Mouse (Mus musculus): ENCODE measurements around the gene Mcl1. TPM values are rescaled to one million over a fixed set of nuclear protein-coding genes. Genes with fewer than 3 reads are reported as not detected.
"Not testable (repeated sequence)": the region's sequence is repeated elsewhere in the genome, so short reads cannot be mapped to it uniquely, and the experiment has no call there.

Mcl1 gene
- total RNA-seq, 2 experiments from 2014 or later = 49.6 to 55.2 TPM

GRCm38 (mm10) chr3:95663969-95664608 is 5.5 kb downstream of the Mcl1 start:
- Histone ChIP-seq H3K27ac (no peak overlapping the region), H3K4me3 (no peak overlapping the region)
- no peak for DNase-seq (ENCODE audit: low spot score in 2 of 2)
- TF ChIP-seq CTCF (conservative IDR thresholded peaks at IDR 0.05) = no peak

- no peak overlapping the region for H3K4me3 ChIP-seq
- TF ChIP-seq CTCF (conservative IDR thresholded peaks at IDR 0.05) = no peak
- DNase-seq (ENCODE audit: low spot score in 2 of 2) = no peak
- H3K27ac ChIP-seq = no peak overlapping the region
These were observed 6.4 kb downstream of the Mcl1 start for GRCm38 (mm10) chr3:95664940-95665352.

GRCm38 (mm10) chr3:95666124-95666844 is 7.7 kb downstream of the Mcl1 start:
- no peak for DNase-seq (ENCODE audit: low spot score in 2 of 2)
- H3K4me3 ChIP-seq = no peak overlapping the region
- H3K27ac ChIP-seq = no peak overlapping the region
- TF ChIP-seq CTCF (conservative IDR thresholded peaks at IDR 0.05) = no peak

DNA sequence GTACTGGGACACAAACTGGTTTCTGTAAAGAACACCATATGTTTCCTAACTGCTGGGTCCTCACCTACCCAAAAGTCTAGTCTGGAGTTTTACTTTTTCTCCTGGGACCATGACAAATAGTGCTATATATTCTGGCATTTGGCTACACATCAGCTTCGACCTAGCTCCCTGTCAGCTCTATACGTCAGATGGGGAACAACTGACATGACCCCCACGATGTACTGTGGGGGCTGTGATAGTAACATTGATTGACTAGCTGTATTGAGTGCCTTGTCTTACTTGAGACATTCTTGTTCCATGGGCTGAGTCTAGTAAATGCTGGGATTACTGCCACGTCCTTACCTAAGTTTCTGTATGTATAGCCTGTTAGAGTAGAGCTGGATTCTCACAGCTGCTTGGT is 8.9 kb downstream of the Mcl1 start:
- peak overlapping the region; percentile 11; the same call in 1 of the 2 replicates for H3K4me3 ChIP-seq
- no peak for TF ChIP-seq CTCF (conservative IDR thresholded peaks at IDR 0.05)
- peak overlapping the region; percentile 82 for H3K27ac ChIP-seq
- DNase-seq (ENCODE audit: low spot score in 2 of 2) = no peak

DNA sequence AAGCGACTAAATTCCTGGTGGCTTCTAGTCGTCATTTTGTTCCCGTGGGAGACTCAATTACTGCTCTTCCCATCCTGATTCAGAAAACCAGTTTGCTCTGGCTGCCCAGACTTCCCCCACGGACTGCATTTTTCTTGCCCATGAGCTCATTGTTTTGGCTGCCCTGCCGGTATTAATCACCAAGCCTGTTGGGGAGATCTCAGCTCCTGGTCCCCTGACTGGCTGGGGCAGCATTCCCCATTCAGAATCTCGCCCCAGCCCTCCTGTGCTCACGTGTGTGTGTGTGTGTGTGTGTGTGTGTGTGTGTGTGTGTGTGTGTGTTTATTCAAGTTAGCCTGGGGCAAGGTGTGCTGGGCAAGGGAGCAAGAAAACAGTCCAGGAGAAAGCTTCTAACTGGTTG is 9.4 kb downstream of the Mcl1 start:
- peak overlapping the region; percentile 11; the same call in 1 of the 2 replicates for H3K4me3 ChIP-seq
- DNase-seq (ENCODE audit: low spot score in 2 of 2) = peak; percentile 23 to 39
- no peak for TF ChIP-seq CTCF (conservative IDR thresholded peaks at IDR 0.05)
- peak overlapping the region; percentile 82 for H3K27ac ChIP-seq

- TF ChIP-seq CTCF (conservative IDR thresholded peaks at IDR 0.05) = no peak
- DNase-seq (ENCODE audit: low spot score in 2 of 2) = no peak
- no peak overlapping the region for H3K4me3 ChIP-seq
- peak overlapping the region; percentile 74 for H3K27ac ChIP-seq
These were observed 10.2 kb downstream of the Mcl1 start for GRCm38 (mm10) chr3:95668589-95669308.

DNA sequence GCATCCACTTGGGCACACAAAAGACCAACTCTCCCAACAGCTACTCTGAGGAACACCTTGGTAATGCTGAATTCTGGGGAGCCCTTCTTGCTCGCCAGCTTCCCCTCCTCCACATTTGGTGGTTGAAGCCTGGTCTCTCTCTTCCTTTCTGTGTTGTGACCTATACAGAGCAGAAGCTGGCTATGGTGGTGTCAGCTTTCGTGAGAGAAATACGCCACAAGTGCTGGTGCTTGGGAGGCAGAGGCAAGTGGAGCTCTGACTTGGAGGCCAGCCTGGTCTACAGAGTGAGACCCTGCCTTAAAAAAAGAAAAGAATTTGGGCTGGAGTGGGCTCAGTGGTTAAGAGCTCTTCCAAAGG is 10.7 kb downstream of the Mcl1 start:
- H3K4me3 ChIP-seq = no peak overlapping the region
- no peak for DNase-seq (ENCODE audit: low spot score in 2 of 2)
- TF ChIP-seq CTCF (conservative IDR thresholded peaks at IDR 0.05) = no peak
- 0 out of 2 replicates have a peak overlapping the region, but pooled peaks have one; percentile 14 for H3K27ac ChIP-seq

GRCm38 (mm10) chr3:95670419-95670818 is 11.8 kb downstream of the Mcl1 start:
- not testable (repeated sequence) for H3K4me3 ChIP-seq; DNase-seq (ENCODE audit: low spot score in 2 of 2); H3K27ac ChIP-seq
- TF ChIP-seq CTCF (conservative IDR thresholded peaks at IDR 0.05) = peak; percentile 62

DNA sequence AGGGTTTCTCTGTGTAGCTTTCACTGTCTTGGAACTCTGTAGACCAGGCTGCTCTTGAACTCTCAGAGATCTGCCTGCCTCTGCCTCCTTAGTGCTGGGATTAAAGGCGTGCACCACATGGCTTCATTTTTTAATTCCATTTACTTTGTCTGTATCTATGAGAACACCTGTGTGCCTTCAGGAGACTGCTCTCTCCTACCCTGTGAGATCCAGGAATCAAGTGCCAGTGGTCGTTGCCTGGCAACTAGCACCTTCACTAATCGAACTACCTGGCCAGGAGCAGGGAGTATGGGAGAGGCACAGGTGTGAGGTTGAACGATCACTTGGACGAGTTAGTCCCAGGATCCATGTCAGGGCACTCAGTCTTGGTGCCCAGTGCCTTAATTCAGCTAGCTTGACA is 12.6 kb downstream of the Mcl1 start:
- Histone ChIP-seq H3K4me3 (no peak overlapping the region), H3K27ac (no peak overlapping the region)
- no peak for TF ChIP-seq CTCF (conservative IDR thresholded peaks at IDR 0.05)
- no peak for DNase-seq (ENCODE audit: low spot score in 2 of 2)

DNA sequence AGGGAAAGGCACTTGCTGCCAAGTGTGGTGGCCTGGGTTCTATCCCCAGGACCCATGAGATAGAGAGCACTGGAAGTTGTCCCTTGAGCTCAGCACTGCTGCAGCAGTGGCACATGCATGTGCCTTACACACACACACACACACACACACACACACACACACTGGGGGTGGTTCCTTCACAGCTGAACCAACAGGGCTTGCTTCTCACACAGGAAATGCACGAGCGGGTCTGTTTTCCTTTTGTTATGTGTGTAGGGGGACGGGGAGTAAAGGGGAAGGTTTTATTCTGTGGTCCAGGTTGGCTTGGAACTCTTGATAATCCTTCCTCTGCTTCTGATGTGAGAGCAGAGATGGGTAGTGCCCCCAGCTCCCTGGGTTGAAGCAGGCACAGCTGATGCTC is 13.9 kb downstream of the Mcl1 start:
- no peak for DNase-seq (ENCODE audit: low spot score in 2 of 2)
- Histone ChIP-seq H3K4me3 (no peak overlapping the region), H3K27ac (peak overlapping the region; percentile 83; the same call in 1 of the 2 replicates)
- no peak for TF ChIP-seq CTCF (conservative IDR thresholded peaks at IDR 0.05)

DNA sequence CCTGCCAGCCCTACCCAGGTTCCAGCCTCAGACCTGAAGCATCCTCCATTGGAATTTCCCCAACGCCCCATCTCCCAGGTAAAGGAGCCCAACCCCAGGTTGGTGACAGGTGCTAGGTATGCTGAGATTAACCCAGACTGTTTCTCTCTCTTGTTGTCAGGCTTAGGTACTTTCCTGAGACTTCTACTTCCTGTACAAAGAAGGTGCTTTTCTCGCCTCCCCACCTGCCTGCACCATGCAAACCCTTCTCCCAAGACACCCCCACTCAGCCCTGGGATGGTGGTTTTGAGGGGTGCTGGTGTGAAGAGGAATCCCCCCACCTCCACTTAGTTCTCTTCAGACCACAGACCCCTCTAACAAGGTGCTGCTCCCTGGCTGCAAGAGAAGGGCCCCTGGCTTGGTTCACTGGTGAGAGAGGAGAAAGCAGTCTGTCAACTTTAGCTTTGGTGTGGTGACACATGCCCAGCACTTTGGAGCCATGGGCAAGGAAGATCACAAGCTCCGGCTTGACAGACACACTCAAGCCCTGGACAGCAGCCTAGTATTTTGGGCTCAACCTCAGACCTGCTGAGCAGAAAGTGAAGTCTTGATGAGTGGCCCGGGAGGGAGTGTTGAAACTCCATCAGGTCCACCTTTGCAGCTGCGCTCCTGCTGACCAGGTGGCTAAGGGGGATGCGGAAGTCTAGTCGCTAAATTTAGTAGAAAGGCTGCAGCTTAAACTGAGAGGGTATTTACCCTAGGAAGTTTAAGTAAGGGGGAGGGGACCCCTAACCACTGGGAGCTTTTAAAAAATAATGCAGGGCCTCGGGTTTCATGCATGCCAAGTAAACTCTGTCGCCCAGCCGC is 14.5 kb downstream of the Mcl1 start:
- H3K4me3 ChIP-seq = no peak overlapping the region
- no peak for DNase-seq (ENCODE audit: low spot score in 2 of 2)
- no peak for TF ChIP-seq CTCF (conservative IDR thresholded peaks at IDR 0.05)
- H3K27ac ChIP-seq = peak overlapping the region; percentile 83

DNA sequence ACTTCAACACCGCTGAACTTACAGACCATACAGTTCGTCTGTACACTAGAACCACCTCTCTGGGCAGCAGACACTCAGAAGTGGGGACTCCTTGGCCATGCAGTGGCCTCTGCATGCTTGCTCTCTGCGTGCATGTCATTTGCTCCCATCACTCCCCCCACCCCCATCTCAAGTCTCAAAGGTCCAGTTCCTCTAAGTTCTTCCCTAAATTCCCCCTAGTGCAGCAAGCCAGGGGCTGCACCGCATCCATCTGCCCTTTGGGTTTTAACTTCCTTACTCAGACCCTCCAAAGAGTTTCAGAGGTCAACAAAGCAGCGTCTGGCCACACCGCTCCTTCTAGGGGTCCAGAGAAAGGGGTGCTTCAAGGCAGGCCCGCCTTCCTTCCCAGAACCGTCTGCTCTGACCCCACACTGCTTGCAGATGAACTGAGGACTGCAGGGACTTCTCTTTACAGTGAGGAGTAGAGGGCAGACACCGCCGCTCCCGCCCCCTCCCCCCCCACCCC is 15.2 kb downstream of the Mcl1 start:
- no peak for DNase-seq (ENCODE audit: low spot score in 2 of 2)
- no peak overlapping the region for H3K4me3 ChIP-seq
- no peak for TF ChIP-seq CTCF (conservative IDR thresholded peaks at IDR 0.05)
- H3K27ac ChIP-seq = peak overlapping the region; percentile 83
